Mouse (Mus musculus) spleen, adult 2 months (tissue): ENCODE data around the gene Shisa2.

ENCODE experiments used
- CTCF ChIP-seq: fragments of 200-500 bp; IDR thresholded peaks from 2 replicates; pipeline ENCODE4 v1.5.1; 2011; ENCODE audit warnings: mild to moderate bottlenecking, inconsistent platforms; ENCODE audit not compliant: insufficient read depth, insufficient read length, insufficient replicate concordance; ENCODE audit errors: extremely low read depth
- POLR2A ChIP-seq: fragments of 200-500 bp; IDR thresholded peaks from 2 replicates; pipeline ENCODE4 v1.6.1; 2011; ENCODE audit warnings: low read depth, low read length, inconsistent platforms

DNA sequence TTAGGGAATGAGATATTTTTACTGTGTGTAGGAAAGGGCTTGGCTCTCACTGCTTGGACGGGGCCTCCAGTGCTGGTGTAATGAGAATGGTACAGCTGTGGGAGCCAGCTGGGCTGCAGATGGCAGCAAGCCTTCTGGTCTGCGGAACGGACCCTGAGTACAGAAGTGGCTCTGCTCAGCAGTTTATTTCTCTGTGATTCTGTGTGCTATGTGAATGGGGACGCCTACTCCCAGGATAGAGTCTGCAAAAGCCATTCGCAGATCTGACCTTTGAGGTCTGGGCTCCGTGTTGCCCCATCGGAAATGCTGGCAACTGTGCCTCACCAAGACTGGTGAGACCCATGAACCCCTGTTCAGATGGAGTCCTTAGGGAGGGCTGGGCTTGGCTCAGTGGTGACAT is 2.7 kb downstream of the Shisa2 start:
- TF ChIP-seq POLR2A (no peak), CTCF (no peak)
